Mouse (Mus musculus) stomach, postnatal 0 days (tissue): ENCODE measurements around the gene Lnpep. TPM values are rescaled to one million over a fixed set of nuclear protein-coding genes. Genes with fewer than 3 reads are reported as not detected.

Experiments used
- ATAC-seq: fragments of 200-750 bp; cut with Nextera tagmentation; 2 replicates; pipeline ENCODE4 v1.8.0; 2017; ENCODE audit not compliant: low FRiP score, low TSS enrichment
- DNase-seq: peaks from one replicate; pipeline ENCODE4 v3.0.0-alpha.2; 2016; ENCODE audit warnings: low spot score
- H3K27ac ChIP-seq: fragments of 300-500 bp; sonication (generic); replicated peaks from 2 replicates; pipeline ENCODE4 v1.5.1; 2014; ENCODE audit warnings: mild to moderate bottlenecking, control low read depth
- H3K27me3 ChIP-seq: fragments of 300-500 bp; sonication (generic); 2 replicates; pipeline ENCODE4 v1.6.1; 2014; ENCODE audit warnings: low read length; ENCODE audit not compliant: control insufficient read depth, insufficient read depth
- H3K36me3 ChIP-seq: fragments of 300-500 bp; sonication (generic); 2 replicates; pipeline ENCODE4 v1.6.1; 2014; ENCODE audit warnings: low read length, mixed read lengths; ENCODE audit not compliant: control insufficient read depth, insufficient read depth
- H3K4me1 ChIP-seq: fragments of 300-500 bp; sonication (generic); replicated peaks from 2 replicates; pipeline ENCODE4 v1.6.1; 2014; ENCODE audit warnings: antibody characterized with exemption; ENCODE audit not compliant: control insufficient read depth, insufficient read depth
- H3K4me2 ChIP-seq: fragments of 300-500 bp; sonication (generic); replicated peaks from 2 replicates; pipeline ENCODE4 v1.6.1; 2014; ENCODE audit warnings: low read depth, mild to moderate bottlenecking, control low read depth, moderate library complexity
- H3K4me3 ChIP-seq: fragments of 300-500 bp; sonication (generic); 2 replicates; pipeline ENCODE4 v1.5.1; 2014; ENCODE audit warnings: low read depth, low read length, control low read depth
- H3K9ac ChIP-seq: fragments of 300-500 bp; sonication (generic); 2 replicates; pipeline ENCODE4 v1.6.1; 2014; ENCODE audit warnings: mild to moderate bottlenecking, low read length, control low read depth, mixed read lengths
- H3K9me3 ChIP-seq: fragments of 300-500 bp; sonication (generic); 2 replicates; pipeline ENCODE4 v1.6.1; 2016; ENCODE audit warnings: low read length; ENCODE audit not compliant: control insufficient read depth
- CTCF ChIP-seq: IDR thresholded peaks from 2 replicates; pipeline ENCODE4 v1.5.1; 2016; ENCODE audit warnings: antibody characterized with exemption, low read depth, mild to moderate bottlenecking, moderate library complexity
- EP300 ChIP-seq: optimal IDR thresholded peaks from 2 replicates; pipeline ENCODE3; 2016; ENCODE audit warnings: antibody characterized with exemption
- WGBS: fragments of 180-500 bp; shearing (Covaris S2); extraction: QIAGEN DNeasy Blood & Tissue Kit; methylation state at CpG from one replicate; pipeline ENCODE4 v1.1.7; 2014; 5-methylcytosine and 5-hydroxymethylcytosine counted together
- polyA plus RNA-seq: library from polyadenylated mRNA; unstranded; fragments of >200 nt; fragmentation: Nextera tagmentation; extraction: Ambion mirVana; gene quantifications from 2 replicates; pipeline ENCODE4 v1.2.1, GENCODE M21; 2015

Lnpep gene
- polyA plus RNA-seq, result 4.8 and 5.0 TPM in 2 replicates

DNA sequence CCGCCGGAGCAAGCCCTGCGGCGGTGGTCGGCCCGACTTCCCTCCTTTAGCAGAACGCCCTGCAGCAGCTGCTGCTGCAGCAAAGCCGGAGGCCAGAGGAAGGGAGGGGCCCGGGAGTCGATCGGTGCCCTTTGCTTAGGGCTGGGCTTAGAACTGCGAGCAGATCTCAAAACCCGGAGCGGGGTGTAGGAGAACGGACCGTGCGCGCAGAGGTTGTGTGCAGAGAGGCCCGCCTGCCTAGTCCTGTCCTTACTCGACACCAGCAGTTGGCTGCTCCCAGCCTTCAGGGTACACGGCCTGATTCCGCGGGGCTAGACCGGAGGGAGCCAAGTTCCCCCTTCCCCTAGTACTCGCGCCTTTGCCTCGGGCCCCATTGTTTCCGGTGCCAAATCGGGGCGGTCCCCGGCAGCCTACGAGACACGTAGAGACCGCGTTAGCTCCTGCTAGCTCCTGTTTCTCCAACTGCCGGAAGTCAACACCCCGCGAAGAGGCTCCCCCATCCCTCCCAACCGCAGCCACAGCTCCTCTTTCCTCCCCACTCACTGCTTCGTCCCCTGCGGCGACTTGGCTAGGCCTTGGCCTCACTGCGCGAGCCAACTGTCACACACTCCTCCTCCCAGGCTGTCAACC is at the start of gene Lnpep:
Gene Lnpep (minus strand): TSS at position 94 of the 630 bp plus-strand sequence.
- no peaks in the 10 kb centered on the region for H3K4me1 ChIP-seq
- H3K9me3 ChIP-seq, result no peaks in the 10 kb centered on the region
- DNase-seq (peak; percentile 93), ATAC-seq (peak; percentile 93)
- TF ChIP-seq CTCF (0 out of 2 replicates have a peak, but pooled peaks have one; percentile 9), EP300 (peak; percentile 91)
- peak within 1 kb of the TSS; percentile 100 for H3K27ac ChIP-seq
- no peaks in the 10 kb centered on the region for H3K36me3 ChIP-seq
- peak within 1 kb of the TSS; percentile 98 for H3K4me3 ChIP-seq
- WGBS, result under 1% methylated on average over 43 of the region's 44 CpGs
- peak within 1 kb of the TSS; percentile 97 for H3K9ac ChIP-seq
- H3K4me2 ChIP-seq, result peak within 1 kb of the TSS; percentile 77
- no peaks in the 10 kb centered on the region for H3K27me3 ChIP-seq

DNA sequence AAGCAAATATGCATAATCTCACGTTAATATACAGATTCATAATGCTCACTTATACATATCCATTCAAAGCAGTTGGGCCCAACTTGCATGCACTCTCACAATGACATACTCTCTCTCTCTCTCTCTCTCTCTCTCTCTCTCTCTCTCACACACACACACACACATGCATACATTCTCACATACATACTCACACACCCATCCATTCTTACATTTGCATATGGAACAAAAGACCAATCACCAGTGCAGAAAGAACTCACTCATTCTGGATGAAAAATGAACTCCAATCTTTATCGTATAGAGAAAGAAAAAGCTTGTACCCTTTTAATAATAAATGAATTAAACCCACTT is 31.0 kb upstream of the Lnpep start:
- 30% methylated on average over 2 of the region's 2 CpGs for WGBS
- Histone ChIP-seq H3K36me3 (no peaks in the 10 kb centered on the region), H3K4me2 (no peak overlapping the region), H3K27me3 (no peaks in the 10 kb centered on the region), H3K27ac (no peak overlapping the region), H3K9me3 (no peaks in the 10 kb centered on the region), H3K4me3 (no peak overlapping the region), H3K4me1 (no peaks in the 10 kb centered on the region), H3K9ac (no peak overlapping the region)
- DNase-seq (no peak), ATAC-seq (no peak)
- no peak for TF ChIP-seq CTCF
- no peak for TF ChIP-seq EP300

DNA sequence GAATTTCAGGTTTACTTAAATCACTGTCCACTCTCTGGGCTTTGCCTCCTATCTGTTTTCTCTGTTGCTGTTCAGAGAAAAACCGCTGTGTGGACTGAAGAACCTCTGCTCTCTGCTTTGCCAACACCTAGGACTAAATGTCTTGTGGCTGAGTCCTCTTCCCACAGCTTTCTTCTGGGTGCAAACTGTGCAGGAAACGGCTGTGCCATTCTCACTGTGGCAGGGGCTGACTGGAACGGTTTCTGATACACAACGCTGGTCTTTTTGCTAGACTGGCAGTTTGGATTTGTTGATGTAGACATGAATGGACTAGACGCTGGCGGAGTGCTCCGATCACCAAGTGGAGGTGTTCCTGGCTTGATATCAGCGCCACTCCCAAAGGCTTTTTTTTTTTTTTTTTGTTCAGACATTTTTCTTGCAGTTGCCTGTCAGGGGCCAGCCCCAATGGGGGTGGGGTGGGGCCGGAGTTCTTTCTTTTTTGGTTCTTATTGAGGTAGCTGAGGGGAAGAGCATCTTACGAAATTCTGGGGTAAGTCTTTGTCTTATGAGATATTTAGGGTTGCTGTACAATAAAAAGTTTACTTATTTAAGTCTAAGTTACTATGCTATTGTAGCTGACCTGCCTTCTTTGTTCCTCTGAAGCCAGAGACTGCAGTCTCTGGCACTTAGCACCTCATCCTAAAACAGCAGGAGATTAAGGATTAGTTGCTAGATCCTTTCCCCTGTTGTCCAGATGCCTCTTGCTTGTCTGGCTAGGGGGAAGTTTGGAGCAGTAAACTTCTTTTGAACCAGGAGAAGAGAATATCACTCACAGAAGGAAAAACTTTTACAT is 30.4 kb upstream of the Lnpep start:
- ATAC-seq (no peak), DNase-seq (peak; percentile 14)
- H3K27me3 ChIP-seq, result no peaks in the 10 kb centered on the region
- no peaks in the 10 kb centered on the region for H3K36me3 ChIP-seq
- no peak overlapping the region; the same call in 1 of the 2 replicates for H3K27ac ChIP-seq
- no peaks in the 10 kb centered on the region for H3K4me1 ChIP-seq
- H3K4me3 ChIP-seq, result no peak overlapping the region
- no peak overlapping the region for H3K4me2 ChIP-seq
- no peak for TF ChIP-seq EP300
- TF ChIP-seq CTCF, result no peak
- no peak overlapping the region for H3K9ac ChIP-seq
- no peaks in the 10 kb centered on the region for H3K9me3 ChIP-seq
- WGBS, result 14% methylated on average over 10 of the region's 10 CpGs

DNA sequence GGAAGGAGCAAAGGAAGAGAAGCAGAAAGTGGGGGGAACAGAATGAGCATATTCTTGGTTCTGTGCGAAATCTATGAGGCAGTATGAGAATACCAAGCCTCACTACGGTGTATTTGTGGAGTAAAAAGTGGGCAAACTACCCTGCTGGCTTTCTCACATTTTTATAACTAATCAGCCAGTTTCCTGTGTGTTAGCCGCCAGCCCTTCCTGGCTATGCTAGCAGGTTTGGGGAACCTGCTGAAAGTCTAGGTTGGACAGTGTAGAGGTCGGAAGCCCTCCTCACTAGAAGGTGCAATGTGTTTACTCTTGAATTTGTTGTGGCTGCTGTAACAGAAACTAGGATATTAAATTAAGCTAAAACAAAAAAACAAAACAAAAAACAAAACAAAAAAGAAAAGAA is 27.7 kb upstream of the Lnpep start:
- WGBS, result 76% methylated on average over 4 of the region's 4 CpGs
- Histone ChIP-seq H3K4me3 (no peak overlapping the region), H3K4me1 (no peaks in the 10 kb centered on the region), H3K4me2 (no peak overlapping the region), H3K27ac (no peak overlapping the region), H3K36me3 (no peaks in the 10 kb centered on the region), H3K27me3 (no peaks in the 10 kb centered on the region), H3K9ac (no peak overlapping the region), H3K9me3 (no peaks in the 10 kb centered on the region)
- TF ChIP-seq EP300 (no peak), CTCF (no peak)
- DNase-seq (no peak), ATAC-seq (no peak)

DNA sequence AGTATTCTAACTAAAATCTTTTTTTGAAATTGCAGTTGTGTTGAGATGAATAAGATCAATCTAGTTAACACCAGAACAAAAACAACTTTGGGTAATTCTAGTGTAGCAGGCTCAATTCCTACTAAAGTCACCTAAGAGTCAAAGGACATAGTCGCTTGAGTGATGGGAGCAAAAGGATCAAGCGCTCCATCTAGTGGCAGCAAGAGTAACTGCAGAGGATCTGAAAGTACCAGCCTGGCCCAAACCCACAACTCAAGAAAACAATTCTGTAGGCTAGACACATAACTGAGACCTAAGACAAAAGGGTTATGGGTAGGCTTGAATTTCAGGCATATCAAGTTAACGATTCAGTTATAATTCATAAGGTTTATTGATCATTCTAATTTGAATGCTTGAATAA is 20.9 kb upstream of the Lnpep start:
- TF ChIP-seq CTCF (peak; percentile 95), EP300 (no peak)
- Histone ChIP-seq H3K9ac (no peak overlapping the region), H3K27ac (no peak overlapping the region), H3K36me3 (no peaks in the 10 kb centered on the region), H3K4me2 (no peak overlapping the region), H3K9me3 (no peaks in the 10 kb centered on the region), H3K27me3 (no peaks in the 10 kb centered on the region), H3K4me1 (no peaks in the 10 kb centered on the region), H3K4me3 (no peak overlapping the region)
- 0 out of 2 replicates have a peak, but pooled peaks have one; percentile 47 for ATAC-seq
- peak; percentile 53 for DNase-seq
- WGBS, result 3% methylated on average over 3 of the region's 3 CpGs

DNA sequence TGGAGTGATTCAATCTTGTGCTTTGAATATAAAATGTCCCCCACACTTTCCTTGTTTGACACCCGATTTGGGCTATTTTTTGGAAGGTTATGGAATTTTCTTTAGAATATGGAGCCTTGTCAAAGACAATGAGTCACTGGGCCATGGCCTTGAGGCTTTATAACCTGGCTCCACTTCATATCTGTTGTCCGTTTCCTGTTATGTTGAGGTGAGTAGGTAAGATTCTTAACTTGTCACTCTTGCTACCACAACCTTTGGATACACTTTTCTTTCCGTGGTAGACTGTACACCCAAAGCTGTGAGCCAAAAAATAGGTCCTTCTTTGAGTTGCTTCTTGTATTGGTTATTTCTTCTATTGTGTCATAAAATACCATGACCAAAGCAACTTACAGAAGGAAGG is 12.5 kb upstream of the Lnpep start:
- H3K4me2 ChIP-seq, result no peak overlapping the region
- WGBS, result 77% methylated on average over 3 of the region's 3 CpGs
- H3K27ac ChIP-seq, result no peak overlapping the region
- no peaks in the 10 kb centered on the region for H3K4me1 ChIP-seq
- no peak for TF ChIP-seq CTCF
- no peak for TF ChIP-seq EP300
- no peaks in the 10 kb centered on the region for H3K36me3 ChIP-seq
- H3K9me3 ChIP-seq, result no peaks in the 10 kb centered on the region
- no peak overlapping the region for H3K9ac ChIP-seq
- no peak for ATAC-seq
- H3K4me3 ChIP-seq, result no peak overlapping the region
- no peak for DNase-seq
- H3K27me3 ChIP-seq, result no peaks in the 10 kb centered on the region
